Comparison of ENCODE assay signal across 8 mouse cellular contexts in the genomic region with DNA sequence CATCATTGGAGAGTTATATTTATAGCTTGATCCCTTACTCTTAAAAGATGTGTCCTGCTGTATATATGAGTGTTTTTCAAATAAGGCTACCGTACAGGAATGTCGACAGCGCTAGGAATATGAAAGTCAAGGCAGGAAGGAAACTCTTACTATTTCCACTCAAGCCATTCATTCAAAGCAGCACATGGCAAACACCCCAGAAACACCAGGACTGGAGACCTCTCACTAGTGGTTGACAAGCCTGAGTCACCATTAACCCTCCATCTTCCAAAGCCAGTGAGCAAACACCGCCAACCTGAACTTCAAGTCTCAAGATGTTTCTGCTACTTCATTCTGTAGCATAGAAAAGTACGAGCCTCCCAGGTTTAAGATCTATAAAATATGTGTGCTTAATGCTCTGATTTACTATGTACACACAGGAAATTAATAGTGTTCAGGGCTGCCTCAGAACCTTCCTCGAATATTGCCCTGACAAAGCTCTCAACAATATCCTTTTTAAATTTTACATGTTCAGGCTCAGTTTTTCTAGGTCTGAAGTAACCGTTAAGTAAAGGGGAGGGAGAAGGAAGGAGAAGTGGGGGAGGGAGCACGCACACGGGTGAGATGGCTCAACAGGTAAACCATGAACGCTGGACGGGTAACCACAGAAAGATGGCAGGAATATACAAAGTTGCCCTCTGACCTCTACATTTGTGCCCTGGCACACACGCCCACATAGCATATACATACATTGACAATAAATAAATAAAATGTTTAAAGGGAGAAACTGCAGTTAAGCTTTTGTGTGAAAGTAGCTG. TPM values are rescaled to one million over a fixed set of nuclear protein-coding genes. Genes with fewer than 3 reads are reported as not detected.
DNase-seq lines count a peak whose midpoint lies in the region; ATAC-seq and TF ChIP-seq lines count a peak whose summit lies in the region.
"Had no signal": no experiment of that assay in that cellular context is flagged by ENCODE, and none has a peak within 500 bp of the region (broad histone marks: within the 10 kb centered on the region; RNA-seq: fewer than 3 reads in every experiment).

No protein-coding gene starts in this region.

- no peak overlapping the region for H3K9ac ChIP-seq in embryonic facial prominence, embryonic 15.5 days
- H3K9ac ChIP-seq in intestine, embryonic 16.5 days (ENCODE audit: low read depth, low read length), result no peak overlapping the region

- H3K4me1 ChIP-seq in kidney, adult 2 months (ENCODE audit: control insufficient read depth, insufficient read depth, low read length), result no peaks in the 10 kb centered on the region
- peaks cover 12% of the 10 kb centered on the region for H3K4me1 ChIP-seq in embryonic facial prominence, embryonic 15.5 days
- peaks cover 3% of the 10 kb centered on the region; the same call in 1 of the 2 replicates for H3K4me1 ChIP-seq in intestine, embryonic 16.5 days (ENCODE audit: control insufficient read depth, insufficient read depth, low read length)
- peaks cover 15% of the 10 kb centered on the region for H3K4me1 ChIP-seq in megakaryocyte, embryonic 14.5 days

- no peak for TF ChIP-seq POLR2A in kidney, adult 2 months (IDR thresholded peaks at IDR 0.05; ENCODE audit: low read depth, low read length)

- peak overlapping the region; percentile 50 for H3K4me2 ChIP-seq in embryonic facial prominence, embryonic 15.5 days (replicated peaks)
- peak overlapping the region; percentile 54; the same call in 1 of the 2 replicates for H3K4me2 ChIP-seq in intestine, embryonic 16.5 days (ENCODE audit: low read depth, low read length)

- 66% methylated on average over 12 of the region's 12 CpGs for WGBS in kidney, adult 2 months
- WGBS in embryonic facial prominence, embryonic 15.5 days, result 73% methylated on average over 12 of the region's 12 CpGs
- WGBS in intestine, embryonic 16.5 days, result 49% methylated on average over 12 of the region's 12 CpGs

- DNase-seq in kidney, adult 2 months, result peak; percentile 23
- DNase-seq in kidney, adult 9 months, result no peak
- DNase-seq in testis, postnatal 14 days (ENCODE audit: low spot score), result no peak
- DNase-seq in layer of hippocampus, adult 9-10 months (ENCODE audit: low spot score), result no peak

- H3K27ac ChIP-seq in kidney, adult 2 months (ENCODE audit: insufficient read depth, low read depth, low read length), result no peak overlapping the region
- H3K27ac ChIP-seq in embryonic facial prominence, embryonic 15.5 days (replicated peaks), result no peak overlapping the region
- no peak overlapping the region for H3K27ac ChIP-seq in intestine, embryonic 16.5 days (ENCODE audit: low read length)

- no peak overlapping the region for H3K4me3 ChIP-seq in kidney, adult 2 months (ENCODE audit: insufficient read depth, low read depth, low read length)
- H3K4me3 ChIP-seq in embryonic facial prominence, embryonic 15.5 days (replicated peaks), result no peak overlapping the region
- no peak overlapping the region for H3K4me3 ChIP-seq in intestine, embryonic 16.5 days (ENCODE audit: low read length)
- H3K4me3 ChIP-seq in megakaryocyte, embryonic 14.5 days (replicated peaks), result peak overlapping the region; percentile 88

- H3K36me3 ChIP-seq in kidney, adult 2 months (ENCODE audit: control insufficient read depth, insufficient read depth, low read length), result no peaks in the 10 kb centered on the region
- H3K36me3 ChIP-seq in embryonic facial prominence, embryonic 15.5 days, result no peaks in the 10 kb centered on the region
- H3K36me3 ChIP-seq in intestine, embryonic 16.5 days (ENCODE audit: control insufficient read depth, insufficient read depth, low read length), result no peaks in the 10 kb centered on the region
- H3K36me3 ChIP-seq in megakaryocyte, embryonic 14.5 days (replicated peaks; ENCODE audit: low read length), result no peaks in the 10 kb centered on the region
- H3K36me3 ChIP-seq: G1E had no signal

- TF ChIP-seq CTCF in kidney, adult 2 months (conservative IDR thresholded peaks at IDR 0.05; ENCODE audit: insufficient read depth, insufficient read length, low read depth, low read length), result no peak

- no peaks in the 10 kb centered on the region for H3K27me3 ChIP-seq in kidney, adult 2 months (replicated peaks; ENCODE audit: control insufficient read depth, insufficient read depth, low read length)
- H3K27me3 ChIP-seq in embryonic facial prominence, embryonic 15.5 days, result no peaks in the 10 kb centered on the region
- H3K27me3 ChIP-seq in intestine, embryonic 16.5 days (replicated peaks; ENCODE audit: control insufficient read depth, insufficient read depth, low read length), result no peaks in the 10 kb centered on the region
- peaks cover 5% of the 10 kb centered on the region for H3K27me3 ChIP-seq in megakaryocyte, embryonic 14.5 days (replicated peaks)

- H3K9me3 ChIP-seq in embryonic facial prominence, embryonic 15.5 days (replicated peaks), result no peaks in the 10 kb centered on the region
- H3K9me3 ChIP-seq in intestine, embryonic 16.5 days (ENCODE audit: control insufficient read depth, low read length), result no peaks in the 10 kb centered on the region
- no peaks in the 10 kb centered on the region for H3K9me3 ChIP-seq in megakaryocyte, embryonic 14.5 days
- H3K9me3 ChIP-seq: G1E had no signal

- ATAC-seq in embryonic facial prominence, embryonic 15.5 days (ENCODE audit: insufficient number of reproducible peaks, low FRiP score, low TSS enrichment, low read depth), result no peak
- ATAC-seq in intestine, embryonic 16.5 days, result 0 out of 2 replicates have a peak, but pooled peaks have one; percentile 39

RNA-seq across cellular contexts. Expression of gene Filip1, which starts 34.2 kb away (rescaled TPM):
- polyA plus RNA-seq in kidney, adult 2 months (2012; rRNA removed), result 1.5 and 1.8 TPM in 2 replicates
- polyA plus RNA-seq in embryonic facial prominence, embryonic 15.5 days (2015; fragmentation: Nextera tagmentation; extraction: Ambion mirVana), result 7.6 and 10.6 TPM in 2 replicates
- 5.5 TPM in 2 replicates for polyA plus RNA-seq in intestine, embryonic 16.5 days (2015; fragmentation: Nextera tagmentation; extraction: Ambion mirVana)
- not detected in 2 replicates for polyA plus RNA-seq in megakaryocyte, embryonic 14.5 days (2012; ENCODE audit: insufficient read depth, low replicate concordance)
- polyA plus RNA-seq: G1E had no signal
